Mouse (Mus musculus) C2C12 (cell line): ENCODE measurements at regions not wholly inside any gene's neighbourhood (a gene's known extent, or its start where the extent isn't known, plus 50 kb on each side); places are given as distances from the start of the nearest gene placed in this dataset.

Experiments
- H3K27me3 ChIP-seq: one replicate; pipeline ENCODE4 v1.6.1; 2011; ENCODE audit not compliant: control insufficient read depth, insufficient read depth, insufficient read length
- H3K36me3 ChIP-seq: one replicate; pipeline ENCODE4 v1.6.1; 2011; ENCODE audit not compliant: control insufficient read depth, insufficient read depth
- H3K4me3 ChIP-seq: one replicate; pipeline ENCODE4 v1.5.1; 2011; ENCODE audit warnings: mild to moderate bottlenecking, control low read depth; ENCODE audit not compliant: poor library complexity, insufficient read depth, severe bottlenecking
- H3K79me2 ChIP-seq: one replicate; pipeline ENCODE4 v1.6.1; 2011; ENCODE audit not compliant: control insufficient read depth, insufficient read depth
- H3K79me3 ChIP-seq: one replicate; pipeline ENCODE4 v1.6.1; 2011; ENCODE audit warnings: low read depth, control low read depth
- H3ac ChIP-seq: one replicate; pipeline ENCODE3; 2011; ENCODE audit warnings: low read depth; ENCODE audit not compliant: control insufficient read depth, insufficient read length
- CEBPB ChIP-seq: IDR thresholded peaks from one replicate; pipeline ENCODE4 v1.6.1; 2011; ENCODE audit warnings: low read depth, mild to moderate bottlenecking, control low read depth, moderate library complexity
- CTCF ChIP-seq: IDR thresholded peaks from one replicate; pipeline ENCODE4 v1.5.1; 2011; ENCODE audit not compliant: control insufficient read depth, insufficient read depth, insufficient read length
- FOSL1 ChIP-seq: IDR thresholded peaks from one replicate; pipeline ENCODE4 v1.8.0; 2011; ENCODE audit warnings: mild to moderate bottlenecking, low read length; ENCODE audit not compliant: poor library complexity, insufficient read depth, severe bottlenecking
- MAX ChIP-seq: IDR thresholded peaks from one replicate; pipeline ENCODE4 v1.6.1; 2011; ENCODE audit warnings: mild to moderate bottlenecking, control low read depth
- MYOD1 ChIP-seq: IDR thresholded peaks from one replicate; pipeline ENCODE4 v1.6.1; 2011; ENCODE audit warnings: low read depth; ENCODE audit not compliant: control insufficient read depth, insufficient read length
- MYOG ChIP-seq: IDR thresholded peaks from one replicate; pipeline ENCODE4 v1.6.1; 2011; ENCODE audit not compliant: control insufficient read depth, insufficient read length; ENCODE audit errors: extremely low read depth
- USF1 ChIP-seq: IDR thresholded peaks from one replicate; pipeline ENCODE4 v1.6.1; 2011; ENCODE audit warnings: low read depth, mild to moderate bottlenecking, control low read depth, moderate library complexity

GRCm38 (mm10) chr11:18750080-18750375 is 268.8 kb downstream of the Meis1 start:
- H3K79me3 ChIP-seq = no peaks in the 10 kb centered on the region
- H3K79me2 ChIP-seq = no peaks in the 10 kb centered on the region
- H3K4me3 ChIP-seq = no peak overlapping the region
- TF ChIP-seq CEBPB (no peak), MYOG (no peak), MAX (no peak), MYOD1 (no peak), USF1 (no peak), FOSL1 (no peak), CTCF (no peak)
- H3K36me3 ChIP-seq = no peaks in the 10 kb centered on the region
- no peaks in the 10 kb centered on the region for H3K27me3 ChIP-seq
- no peak overlapping the region for H3ac ChIP-seq

- TF ChIP-seq CTCF (no peak), MYOG (no peak), MYOD1 (no peak), USF1 (no peak), FOSL1 (no peak), CEBPB (no peak), MAX (no peak)
- no peaks in the 10 kb centered on the region for H3K79me2 ChIP-seq
- H3K79me3 ChIP-seq = no peaks in the 10 kb centered on the region
- no peak overlapping the region for H3ac ChIP-seq
- H3K36me3 ChIP-seq = no peaks in the 10 kb centered on the region
- H3K27me3 ChIP-seq = no peaks in the 10 kb centered on the region
- H3K4me3 ChIP-seq = no peak overlapping the region
Measured at GRCm38 (mm10) chr11:18749265-18750079, 269.3 kb downstream of the Meis1 start.

- no peaks in the 10 kb centered on the region for H3K79me2 ChIP-seq
- H3ac ChIP-seq = no peak overlapping the region
- H3K79me3 ChIP-seq = no peaks in the 10 kb centered on the region
- H3K27me3 ChIP-seq = no peaks in the 10 kb centered on the region
- TF ChIP-seq MYOG = no peak
- no peak for TF ChIP-seq CEBPB
- TF ChIP-seq MAX = no peak
- no peak for TF ChIP-seq FOSL1
- TF ChIP-seq CTCF = no peak
- no peak for TF ChIP-seq USF1
- no peak for TF ChIP-seq MYOD1
- no peak overlapping the region for H3K4me3 ChIP-seq
- no peaks in the 10 kb centered on the region for H3K36me3 ChIP-seq
Measured at GRCm38 (mm10) chr11:18747871-18748461, 270.8 kb downstream of the Meis1 start.

- no peaks in the 10 kb centered on the region for H3K36me3 ChIP-seq
- H3K27me3 ChIP-seq = no peaks in the 10 kb centered on the region
- no peaks in the 10 kb centered on the region for H3K79me3 ChIP-seq
- H3K4me3 ChIP-seq = no peak overlapping the region
- H3K79me2 ChIP-seq = no peaks in the 10 kb centered on the region
- TF ChIP-seq MAX (no peak), CTCF (no peak), MYOG (no peak), MYOD1 (no peak), FOSL1 (no peak), CEBPB (no peak)
- H3ac ChIP-seq = no peak overlapping the region
Measured at GRCm38 (mm10) chr11:18747361-18747760, 271.4 kb downstream of the Meis1 start.

- H3K79me3 ChIP-seq = no peaks in the 10 kb centered on the region
- H3K79me2 ChIP-seq = no peaks in the 10 kb centered on the region
- H3K27me3 ChIP-seq = peaks cover 3% of the 10 kb centered on the region
- H3K4me3 ChIP-seq = no peak overlapping the region
- H3K36me3 ChIP-seq = no peaks in the 10 kb centered on the region
- no peak for TF ChIP-seq FOSL1
- no peak for TF ChIP-seq CTCF
- TF ChIP-seq MAX = no peak
- TF ChIP-seq MYOD1 = no peak
- no peak for TF ChIP-seq USF1
- TF ChIP-seq CEBPB = no peak
- TF ChIP-seq MYOG = no peak
- no peak overlapping the region for H3ac ChIP-seq
Measured at GRCm38 (mm10) chr11:18746486-18746885, 272.3 kb downstream of the Meis1 start.

GRCm38 (mm10) chr11:18745840-18746239 is 272.9 kb downstream of the Meis1 start:
- no peaks in the 10 kb centered on the region for H3K36me3 ChIP-seq
- H3K27me3 ChIP-seq = peaks cover 3% of the 10 kb centered on the region
- TF ChIP-seq MYOG (no peak), MYOD1 (no peak), FOSL1 (no peak), CEBPB (no peak), MAX (no peak), USF1 (no peak), CTCF (no peak)
- no peak overlapping the region for H3K4me3 ChIP-seq
- no peaks in the 10 kb centered on the region for H3K79me2 ChIP-seq
- no peak overlapping the region for H3ac ChIP-seq
- no peaks in the 10 kb centered on the region for H3K79me3 ChIP-seq
